Comparison of ENCODE assay signal across 8 mouse cellular contexts in the genomic region with DNA sequence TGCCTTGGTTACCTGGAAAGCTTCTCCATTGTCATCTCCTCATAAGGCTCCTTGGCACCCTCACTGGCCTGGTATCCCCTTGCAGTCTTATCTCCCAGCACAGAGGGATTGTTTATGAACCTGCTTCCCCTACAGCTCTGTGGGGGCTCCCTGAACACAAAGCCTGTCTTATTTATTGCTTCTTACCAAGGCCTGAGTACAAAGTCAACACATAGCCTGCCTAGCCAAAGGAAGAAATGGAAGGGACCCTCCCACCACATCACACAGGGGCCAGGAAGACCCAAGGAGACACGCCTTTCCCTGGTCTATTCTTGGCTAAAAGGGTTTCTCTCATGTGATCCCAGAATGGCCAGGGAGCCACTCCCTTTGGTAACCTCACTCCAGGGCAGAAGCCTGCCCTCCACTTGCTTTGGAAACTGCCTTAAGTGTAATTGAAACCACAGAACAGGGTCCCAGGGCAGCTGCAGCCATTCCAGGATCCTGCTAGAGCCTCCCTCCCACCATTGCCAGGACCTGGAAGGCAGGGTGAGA. TPM values are rescaled to one million over a fixed set of nuclear protein-coding genes. Genes with fewer than 3 reads are reported as not detected.
DNase-seq lines count a peak whose midpoint lies in the region; ATAC-seq lines count a peak whose summit lies in the region.

No protein-coding gene starts in this region.

- no peaks in the 10 kb centered on the region for H3K9me3 ChIP-seq in embryonic facial prominence, embryonic 14.5 days (ENCODE audit: control insufficient read depth, low read length)
- no peaks in the 10 kb centered on the region for H3K9me3 ChIP-seq in hindbrain, embryonic 16.5 days (ENCODE audit: control insufficient read depth, low read length)
- no peaks in the 10 kb centered on the region for H3K9me3 ChIP-seq in lung, embryonic 16.5 days (ENCODE audit: control insufficient read depth, low read length)

- DNase-seq in embryo, embryonic 10 days (ENCODE audit: low spot score) = peak; percentile 35
- DNase-seq in embryo, embryonic 9.5 days (ENCODE audit: extremely low spot score) = no peak
- DNase-seq in embryonic facial prominence, embryonic 14.5 days (ENCODE audit: low spot score) = peak; percentile 76
- DNase-seq in c-Kit-positive CD71-positive TER-119-positive erythroid progenitor cells, embryonic 14.5 days (ENCODE audit: low spot score) = no peak
- DNase-seq in left cerebral cortex, adult 9 months (ENCODE audit: low spot score in 2 of 2) = no peak
- DNase-seq in thymus, postnatal 36 days = no peak

- peak overlapping the region; percentile 68 for H3K27ac ChIP-seq in embryonic facial prominence, embryonic 14.5 days (replicated peaks; ENCODE audit: low read depth, low read length)
- H3K27ac ChIP-seq in hindbrain, embryonic 16.5 days (ENCODE audit: low read depth, low read length) = peak overlapping the region; percentile 44; the same call in 1 of the 2 replicates
- H3K27ac ChIP-seq in lung, embryonic 16.5 days (ENCODE audit: low read length) = peak overlapping the region; percentile 86

- H3K4me3 ChIP-seq in embryonic facial prominence, embryonic 14.5 days (ENCODE audit: low read depth, low read length) = no peak overlapping the region
- H3K4me3 ChIP-seq in hindbrain, embryonic 16.5 days (ENCODE audit: low read length) = no peak overlapping the region
- no peak overlapping the region for H3K4me3 ChIP-seq in lung, embryonic 16.5 days (ENCODE audit: low read length)

- no peak overlapping the region for H3K9ac ChIP-seq in embryonic facial prominence, embryonic 14.5 days (ENCODE audit: low read depth, low read length)
- H3K9ac ChIP-seq in hindbrain, embryonic 16.5 days (ENCODE audit: low read depth, low read length) = no peak overlapping the region
- H3K9ac ChIP-seq in lung, embryonic 16.5 days (ENCODE audit: low read length) = peak overlapping the region; percentile 15; the same call in 1 of the 2 replicates

- ATAC-seq in embryonic facial prominence, embryonic 14.5 days (ENCODE audit: low read depth) = peak; percentile 10; the same call in 1 of the 2 replicates
- no peak for ATAC-seq in hindbrain, embryonic 16.5 days
- ATAC-seq in lung, embryonic 16.5 days (ENCODE audit: low read depth) = peak; percentile 61

- H3K36me3 ChIP-seq in embryonic facial prominence, embryonic 14.5 days (ENCODE audit: control insufficient read depth, insufficient read depth, low read length) = 0 out of 2 replicates have a peak, but pooled peaks cover 4% of the 10 kb centered on the region
- 0 out of 2 replicates have a peak, but pooled peaks cover 2% of the 10 kb centered on the region for H3K36me3 ChIP-seq in hindbrain, embryonic 16.5 days (ENCODE audit: control insufficient read depth, insufficient read depth, low read length)
- H3K36me3 ChIP-seq in lung, embryonic 16.5 days (ENCODE audit: control insufficient read depth, insufficient read depth, low read length) = no peaks in the 10 kb centered on the region

- 0 out of 2 replicates have a peak overlapping the region, but pooled peaks have one; percentile 15 for H3K4me2 ChIP-seq in embryonic facial prominence, embryonic 14.5 days (ENCODE audit: low read depth, low read length)
- no peak overlapping the region for H3K4me2 ChIP-seq in hindbrain, embryonic 16.5 days (ENCODE audit: low read length)
- H3K4me2 ChIP-seq in lung, embryonic 16.5 days (ENCODE audit: low read depth, low read length) = no peak overlapping the region

- no peaks in the 10 kb centered on the region for H3K27me3 ChIP-seq in embryonic facial prominence, embryonic 14.5 days (replicated peaks; ENCODE audit: control insufficient read depth, insufficient read depth, low read length)
- no peaks in the 10 kb centered on the region for H3K27me3 ChIP-seq in hindbrain, embryonic 16.5 days (replicated peaks; ENCODE audit: control insufficient read depth, insufficient read depth, low read length)
- no peaks in the 10 kb centered on the region for H3K27me3 ChIP-seq in lung, embryonic 16.5 days (ENCODE audit: control insufficient read depth, insufficient read depth, low read depth, low read length)

- H3K4me1 ChIP-seq in embryonic facial prominence, embryonic 14.5 days (ENCODE audit: control insufficient read depth, insufficient read depth, low read length) = peaks cover 11% of the 10 kb centered on the region; the same call in 1 of the 2 replicates
- H3K4me1 ChIP-seq in hindbrain, embryonic 16.5 days (ENCODE audit: control insufficient read depth, insufficient read depth, low read depth, low read length) = peaks cover 7% of the 10 kb centered on the region
- peaks cover 16% of the 10 kb centered on the region for H3K4me1 ChIP-seq in lung, embryonic 16.5 days (replicated peaks; ENCODE audit: control insufficient read depth, insufficient read depth, low read length)

- 27% methylated on average over 1 of the region's 1 CpGs for WGBS in embryonic facial prominence, embryonic 14.5 days
- 35% methylated on average over 1 of the region's 1 CpGs for WGBS in hindbrain, embryonic 16.5 days
- 20% methylated on average over 1 of the region's 1 CpGs for WGBS in lung, embryonic 16.5 days

RNA-seq across cellular contexts. Expression of a gene that starts 4.8 kb away (rescaled TPM):
- polyA plus RNA-seq in embryonic facial prominence, embryonic 14.5 days (2014; fragmentation: Nextera tagmentation; extraction: Ambion mirVana) = 56.9 and 62.8 TPM in 2 replicates
- polyA plus RNA-seq in hindbrain, embryonic 16.5 days (2015; fragmentation: Nextera tagmentation; extraction: Ambion mirVana) = 71.3 and 77.6 TPM in 2 replicates
- 75.3 and 75.8 TPM in 2 replicates for polyA plus RNA-seq in lung, embryonic 16.5 days (2015; fragmentation: Nextera tagmentation; extraction: Ambion mirVana)

RNA-seq across cellular contexts. Expression of a gene that starts 16.8 kb away (rescaled TPM):
- polyA plus RNA-seq in embryonic facial prominence, embryonic 14.5 days (2014; fragmentation: Nextera tagmentation; extraction: Ambion mirVana) = 50.1 and 55.1 TPM in 2 replicates
- polyA plus RNA-seq in hindbrain, embryonic 16.5 days (2015; fragmentation: Nextera tagmentation; extraction: Ambion mirVana) = 127 and 140 TPM in 2 replicates
- 193 and 203 TPM in 2 replicates for polyA plus RNA-seq in lung, embryonic 16.5 days (2015; fragmentation: Nextera tagmentation; extraction: Ambion mirVana)

RNA-seq across cellular contexts. Expression of a gene that starts 37.3 kb away (rescaled TPM):
- 11.9 and 13.9 TPM in 2 replicates for polyA plus RNA-seq in embryonic facial prominence, embryonic 14.5 days (2014; fragmentation: Nextera tagmentation; extraction: Ambion mirVana)
- polyA plus RNA-seq in hindbrain, embryonic 16.5 days (2015; fragmentation: Nextera tagmentation; extraction: Ambion mirVana) = 13.4 and 17.1 TPM in 2 replicates
- 14.3 and 14.6 TPM in 2 replicates for polyA plus RNA-seq in lung, embryonic 16.5 days (2015; fragmentation: Nextera tagmentation; extraction: Ambion mirVana)

RNA-seq across cellular contexts. Expression of a gene that starts 41.0 kb away (rescaled TPM):
- 8.3 and 9.1 TPM in 2 replicates for polyA plus RNA-seq in embryonic facial prominence, embryonic 14.5 days (2014; fragmentation: Nextera tagmentation; extraction: Ambion mirVana)
- polyA plus RNA-seq in hindbrain, embryonic 16.5 days (2015; fragmentation: Nextera tagmentation; extraction: Ambion mirVana) = 6.7 and 7.8 TPM in 2 replicates
- polyA plus RNA-seq in lung, embryonic 16.5 days (2015; fragmentation: Nextera tagmentation; extraction: Ambion mirVana) = 7.1 and 7.8 TPM in 2 replicates

RNA-seq across cellular contexts. Expression of a gene that starts 41.6 kb away (rescaled TPM):
- polyA plus RNA-seq in embryonic facial prominence, embryonic 14.5 days (2014; fragmentation: Nextera tagmentation; extraction: Ambion mirVana) = 140 and 154 TPM in 2 replicates
- polyA plus RNA-seq in hindbrain, embryonic 16.5 days (2015; fragmentation: Nextera tagmentation; extraction: Ambion mirVana) = 108 and 114 TPM in 2 replicates
- 156 and 161 TPM in 2 replicates for polyA plus RNA-seq in lung, embryonic 16.5 days (2015; fragmentation: Nextera tagmentation; extraction: Ambion mirVana)

Comparison
In these comparisons a context has a peak if more than half of its experiments do, and no peak if none do; other contexts are left out.
1. DNase-seq: peak in embryo, embryonic 10 days (single experiment) and embryonic facial prominence, embryonic 14.5 days (single experiment); none in embryo, embryonic 9.5 days (single experiment), c-Kit-positive CD71-positive TER-119-positive erythroid progenitor cells, embryonic 14.5 days (single experiment), left cerebral cortex, adult 9 months (0 of 2) and thymus, postnatal 36 days (0 of 2).
2. Peak in every context shown above with its lines, with median percentiles within 50 percentile points of each other: H3K27ac ChIP-seq.